Mouse (Mus musculus): ENCODE measurements around the gene Rd3l. TPM values are rescaled to one million over a fixed set of nuclear protein-coding genes. Genes with fewer than 3 reads are reported as not detected.
A peak's percentile ranks its signal among the peaks of the same experiment; 100 is the strongest.

The Rd3l gene
- polyA plus RNA-seq, 1 experiment from 2014 or later = 0.08 TPM

DNA sequence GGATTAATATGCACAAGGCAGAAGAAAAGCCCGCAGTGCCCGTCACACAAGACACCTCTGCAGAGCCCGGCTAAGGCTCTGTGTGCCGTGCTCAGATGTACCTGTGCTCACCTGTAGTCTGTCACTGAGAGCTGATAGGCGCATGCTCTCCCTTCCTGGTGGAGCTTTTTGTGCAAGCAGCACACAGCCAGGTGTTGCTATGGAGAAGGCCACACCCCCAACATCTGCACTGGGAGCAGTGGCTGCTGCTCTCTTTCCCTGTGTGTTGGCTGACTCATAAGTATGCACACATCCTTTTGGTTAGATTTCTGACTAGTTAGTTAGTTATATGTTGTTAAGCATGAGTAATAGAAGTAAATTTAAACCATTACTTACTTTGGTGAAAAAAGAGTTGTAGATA is 11.5 kb upstream of the Rd3l start:
- DNase-seq (ENCODE audit: low spot score) = peak; percentile 40
- no peaks in the 10 kb centered on the region for H3K9me3 ChIP-seq (ENCODE audit: control insufficient read depth, low read length)
- H3K36me3 ChIP-seq (ENCODE audit: control insufficient read depth, insufficient read depth, low read length) = no peaks in the 10 kb centered on the region
- 81% methylated on average over 5 of the region's 5 CpGs for WGBS
- no peak overlapping the region for H3K4me3 ChIP-seq (ENCODE audit: low read depth, low read length)
- H3K27ac ChIP-seq (replicated peaks) = no peak overlapping the region
- H3K4me1 ChIP-seq (replicated peaks; ENCODE audit: control insufficient read depth, insufficient read depth) = no peaks in the 10 kb centered on the region
- H3K27me3 ChIP-seq (ENCODE audit: control insufficient read depth, insufficient read depth, low read length) = no peaks in the 10 kb centered on the region
- TF ChIP-seq EP300 (optimal IDR thresholded peaks at IDR 0.05) = no peak
- TF ChIP-seq CTCF (IDR thresholded peaks at IDR 0.05; ENCODE audit: low read depth) = no peak
- peak; percentile 88 for ATAC-seq (ENCODE audit: low FRiP score, low TSS enrichment)
- no peak overlapping the region for H3K9ac ChIP-seq (ENCODE audit: low read length)
- H3K4me2 ChIP-seq (replicated peaks; ENCODE audit: low read depth) = no peak overlapping the region

- H3K4me3 ChIP-seq (ENCODE audit: low read depth, low read length) = no peak overlapping the region
- no peaks in the 10 kb centered on the region for H3K9me3 ChIP-seq (ENCODE audit: control insufficient read depth, low read length)
- TF ChIP-seq EP300 (optimal IDR thresholded peaks at IDR 0.05) (no peak), CTCF (IDR thresholded peaks at IDR 0.05; ENCODE audit: low read depth) (no peak)
- H3K27ac ChIP-seq (replicated peaks) = no peak overlapping the region
- no peak for DNase-seq (ENCODE audit: low spot score)
- no peaks in the 10 kb centered on the region for H3K4me1 ChIP-seq (replicated peaks; ENCODE audit: control insufficient read depth, insufficient read depth)
- H3K27me3 ChIP-seq (ENCODE audit: control insufficient read depth, insufficient read depth, low read length) = no peaks in the 10 kb centered on the region
- ATAC-seq (ENCODE audit: low FRiP score, low TSS enrichment) = no peak
- no peaks in the 10 kb centered on the region for H3K36me3 ChIP-seq (ENCODE audit: control insufficient read depth, insufficient read depth, low read length)
- WGBS = 47% methylated on average over 9 of the region's 9 CpGs
- H3K9ac ChIP-seq (ENCODE audit: low read length) = no peak overlapping the region
- H3K4me2 ChIP-seq (replicated peaks; ENCODE audit: low read depth) = no peak overlapping the region
Observed at GRCm38 (mm10) chr12:111986756-111987155, 5.6 kb upstream of the Rd3l start.

DNA sequence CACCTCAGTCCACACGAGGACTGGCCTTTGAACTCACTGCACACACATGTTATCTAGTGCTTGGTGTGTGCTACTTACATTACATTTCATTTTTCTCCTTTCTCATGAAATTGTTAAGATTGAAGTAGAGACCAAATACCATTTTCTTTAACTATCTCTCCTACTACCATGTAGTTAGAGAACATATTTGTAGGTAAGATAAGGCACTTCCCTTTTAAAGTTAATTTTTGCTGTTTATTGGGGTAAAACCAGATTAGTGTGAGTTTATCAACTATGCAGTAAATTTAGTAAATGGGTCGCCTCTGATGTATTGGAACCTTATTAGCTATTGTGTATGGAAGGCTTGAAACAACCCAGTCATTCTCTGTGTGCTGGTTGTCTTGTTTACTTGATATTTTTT is 2.0 kb upstream of the Rd3l start:
- no peak overlapping the region for H3K4me3 ChIP-seq (ENCODE audit: low read depth, low read length)
- no peaks in the 10 kb centered on the region for H3K9me3 ChIP-seq (ENCODE audit: control insufficient read depth, low read length)
- H3K27ac ChIP-seq (replicated peaks) = no peak overlapping the region
- no peak overlapping the region for H3K4me2 ChIP-seq (replicated peaks; ENCODE audit: low read depth)
- no peak for TF ChIP-seq EP300 (optimal IDR thresholded peaks at IDR 0.05)
- DNase-seq (ENCODE audit: low spot score) (no peak), ATAC-seq (ENCODE audit: low FRiP score, low TSS enrichment) (no peak)
- WGBS = 67% methylated on average over 2 of the region's 2 CpGs
- H3K9ac ChIP-seq (ENCODE audit: low read length) = no peak overlapping the region
- H3K27me3 ChIP-seq (ENCODE audit: control insufficient read depth, insufficient read depth, low read length) = no peaks in the 10 kb centered on the region
- no peaks in the 10 kb centered on the region for H3K4me1 ChIP-seq (replicated peaks; ENCODE audit: control insufficient read depth, insufficient read depth)
- H3K36me3 ChIP-seq (ENCODE audit: control insufficient read depth, insufficient read depth, low read length) = no peaks in the 10 kb centered on the region

- Histone ChIP-seq H3K4me1 (replicated peaks; ENCODE audit: control insufficient read depth, insufficient read depth) (no peaks in the 10 kb centered on the region), H3K9me3 (ENCODE audit: control insufficient read depth, low read length) (no peaks in the 10 kb centered on the region), H3K27me3 (ENCODE audit: control insufficient read depth, insufficient read depth, low read length) (no peaks in the 10 kb centered on the region), H3K4me3 (ENCODE audit: low read depth, low read length) (no peak overlapping the region), H3K36me3 (ENCODE audit: control insufficient read depth, insufficient read depth, low read length) (no peaks in the 10 kb centered on the region), H3K27ac (replicated peaks) (no peak overlapping the region), H3K4me2 (replicated peaks; ENCODE audit: low read depth) (no peak overlapping the region), H3K9ac (ENCODE audit: low read length) (no peak overlapping the region)
- DNase-seq (ENCODE audit: low spot score) (no peak), ATAC-seq (ENCODE audit: low FRiP score, low TSS enrichment) (no peak)
- WGBS = 82% methylated on average over 8 of the region's 8 CpGs
- TF ChIP-seq EP300 (optimal IDR thresholded peaks at IDR 0.05) (no peak), CTCF (IDR thresholded peaks at IDR 0.05; ENCODE audit: low read depth) (no peak)
Observed at GRCm38 (mm10) chr12:111981831-111982230, 714 bp upstream of the Rd3l start.

GRCm38 (mm10) chr12:111978274-111978673 is 2.8 kb downstream of the Rd3l start:
- ATAC-seq (ENCODE audit: low FRiP score, low TSS enrichment) = no peak
- TF ChIP-seq CTCF (IDR thresholded peaks at IDR 0.05; ENCODE audit: low read depth) (no peak), EP300 (optimal IDR thresholded peaks at IDR 0.05) (no peak)
- Histone ChIP-seq H3K9ac (ENCODE audit: low read length) (no peak overlapping the region), H3K27me3 (ENCODE audit: control insufficient read depth, insufficient read depth, low read length) (no peaks in the 10 kb centered on the region), H3K27ac (replicated peaks) (no peak overlapping the region), H3K4me3 (ENCODE audit: low read depth, low read length) (no peak overlapping the region), H3K4me2 (replicated peaks; ENCODE audit: low read depth) (no peak overlapping the region), H3K36me3 (ENCODE audit: control insufficient read depth, insufficient read depth, low read length) (no peaks in the 10 kb centered on the region), H3K9me3 (ENCODE audit: control insufficient read depth, low read length) (no peaks in the 10 kb centered on the region), H3K4me1 (replicated peaks; ENCODE audit: control insufficient read depth, insufficient read depth) (no peaks in the 10 kb centered on the region)
- WGBS = 62% methylated on average over 6 of the region's 6 CpGs
- DNase-seq (ENCODE audit: low spot score) = no peak

- H3K4me2 ChIP-seq (replicated peaks; ENCODE audit: low read depth) = no peak overlapping the region
- no peaks in the 10 kb centered on the region for H3K4me1 ChIP-seq (replicated peaks; ENCODE audit: control insufficient read depth, insufficient read depth)
- peak overlapping the region; percentile 40; the same call in 1 of the 2 replicates for H3K27ac ChIP-seq (replicated peaks)
- ATAC-seq (ENCODE audit: low FRiP score, low TSS enrichment) (peak; percentile 26; the same call in 1 of the 2 replicates), DNase-seq (ENCODE audit: low spot score) (no peak)
- TF ChIP-seq CTCF (IDR thresholded peaks at IDR 0.05; ENCODE audit: low read depth) = no peak
- TF ChIP-seq EP300 (optimal IDR thresholded peaks at IDR 0.05) = no peak
- H3K4me3 ChIP-seq (ENCODE audit: low read depth, low read length) = no peak overlapping the region
- H3K9ac ChIP-seq (ENCODE audit: low read length) = no peak overlapping the region
- H3K9me3 ChIP-seq (ENCODE audit: control insufficient read depth, low read length) = no peaks in the 10 kb centered on the region
- no peaks in the 10 kb centered on the region for H3K36me3 ChIP-seq (ENCODE audit: control insufficient read depth, insufficient read depth, low read length)
- 39% methylated on average over 6 of the region's 6 CpGs for WGBS
- H3K27me3 ChIP-seq (ENCODE audit: control insufficient read depth, insufficient read depth, low read length) = no peaks in the 10 kb centered on the region
Observed at GRCm38 (mm10) chr12:111977138-111977537, 4.0 kb downstream of the Rd3l start.
